Mouse (Mus musculus): ENCODE measurements around the gene Sipa1l2.

- no peak for TF ChIP-seq CTCF (IDR thresholded peaks at IDR 0.05; ENCODE audit: low read depth, low read length)
- TF ChIP-seq GATA1 (IDR thresholded peaks at IDR 0.05; ENCODE audit: borderline replicate concordance, low read length), result no peak
Measured at GRCm38 (mm10) chr8:125545866-125546265, 23.7 kb downstream of the Sipa1l2 start.
